Mouse (Mus musculus) forebrain, embryonic 11.5 days (tissue): ENCODE data around the gene Hdac4. TPM values are rescaled to one million over a fixed set of nuclear protein-coding genes. Genes with fewer than 3 reads are reported as not detected.

Source experiments
- ATAC-seq: fragments of 200-750 bp; cut with Nextera tagmentation; replicated peaks from 2 replicates; pipeline ENCODE4 v1.8.0; 2017; ENCODE audit warnings: moderate TSS enrichment; ENCODE audit not compliant: low FRiP score
- DNase-seq: peaks from one replicate; pipeline ENCODE4 v3.0.0-alpha.2; 2017; ENCODE audit warnings: low spot score
- H3K27ac ChIP-seq: fragments of 300-500 bp; sonication (generic); 2 replicates; pipeline ENCODE4 v1.5.1; 2014; ENCODE audit warnings: low read depth, low read length
- H3K27me3 ChIP-seq: fragments of 300-500 bp; sonication (generic); 2 replicates; pipeline ENCODE4 v1.6.1; 2014; ENCODE audit warnings: mild to moderate bottlenecking, low read length, mixed read lengths; ENCODE audit not compliant: control insufficient read depth, insufficient read depth
- H3K36me3 ChIP-seq: fragments of 300-500 bp; sonication (generic); 2 replicates; pipeline ENCODE4 v1.6.1; 2014; ENCODE audit warnings: mild to moderate bottlenecking, low read length, moderate library complexity, mixed read lengths; ENCODE audit not compliant: control insufficient read depth, insufficient read depth
- H3K4me1 ChIP-seq: fragments of 300-500 bp; sonication (generic); replicated peaks from 2 replicates; pipeline ENCODE4 v1.6.1; 2014; ENCODE audit warnings: low read length, mixed read lengths; ENCODE audit not compliant: control insufficient read depth, insufficient read depth
- H3K4me2 ChIP-seq: fragments of 300-500 bp; sonication (generic); 2 replicates; pipeline ENCODE4 v1.6.1; 2014; ENCODE audit warnings: low read depth, mild to moderate bottlenecking, low read length, moderate library complexity, mixed read lengths; ENCODE audit not compliant: severe bottlenecking
- H3K4me3 ChIP-seq: fragments of 300-500 bp; sonication (generic); 2 replicates; pipeline ENCODE4 v1.5.1; 2014; ENCODE audit warnings: low read depth, low read length
- H3K9ac ChIP-seq: fragments of 300-500 bp; sonication (generic); 2 replicates; pipeline ENCODE4 v1.6.1; 2014; ENCODE audit warnings: low read length
- H3K9me3 ChIP-seq: fragments of 300-500 bp; sonication (generic); 2 replicates; pipeline ENCODE4 v1.6.1; 2016; ENCODE audit warnings: low read length, mixed read lengths; ENCODE audit not compliant: control insufficient read depth
- WGBS: fragments of 180-500 bp; shearing (Covaris S2); extraction: QIAGEN DNeasy Blood & Tissue Kit; methylation state at CpG from one replicate; pipeline ENCODE4 v1.1.7; 2014; 5-methylcytosine and 5-hydroxymethylcytosine counted together
- polyA plus RNA-seq: library from polyadenylated mRNA; unstranded; fragments of >200 nt; fragmentation: Nextera tagmentation; extraction: Ambion mirVana; gene quantifications from 2 replicates; pipeline ENCODE4 v1.2.1, GENCODE M21; 2014

Hdac4 gene
- polyA plus RNA-seq, 1 experiment from 2014 or later = 29.6 TPM

DNA sequence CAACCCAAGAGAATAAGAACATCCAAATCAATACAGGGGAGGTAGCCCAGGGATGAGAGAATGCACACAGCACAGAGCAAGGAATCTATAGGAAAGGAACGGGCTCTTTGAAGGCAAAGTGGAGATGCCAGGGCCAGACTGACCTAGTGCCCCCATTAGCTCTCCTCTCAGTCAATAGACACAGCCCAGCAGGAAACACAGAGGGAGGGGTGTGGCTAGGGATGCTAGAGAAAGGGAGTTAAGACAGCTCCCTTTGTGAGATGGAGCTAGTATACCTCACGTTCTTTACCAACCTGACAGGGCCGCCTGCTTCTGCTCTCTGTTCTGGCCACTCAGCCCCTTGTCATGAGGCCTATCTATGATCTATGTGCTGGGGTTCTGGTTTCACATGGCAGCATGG lies 144.9 kb downstream of the Hdac4 start:
- 16% methylated on average over 3 of the region's 3 CpGs for WGBS

DNA sequence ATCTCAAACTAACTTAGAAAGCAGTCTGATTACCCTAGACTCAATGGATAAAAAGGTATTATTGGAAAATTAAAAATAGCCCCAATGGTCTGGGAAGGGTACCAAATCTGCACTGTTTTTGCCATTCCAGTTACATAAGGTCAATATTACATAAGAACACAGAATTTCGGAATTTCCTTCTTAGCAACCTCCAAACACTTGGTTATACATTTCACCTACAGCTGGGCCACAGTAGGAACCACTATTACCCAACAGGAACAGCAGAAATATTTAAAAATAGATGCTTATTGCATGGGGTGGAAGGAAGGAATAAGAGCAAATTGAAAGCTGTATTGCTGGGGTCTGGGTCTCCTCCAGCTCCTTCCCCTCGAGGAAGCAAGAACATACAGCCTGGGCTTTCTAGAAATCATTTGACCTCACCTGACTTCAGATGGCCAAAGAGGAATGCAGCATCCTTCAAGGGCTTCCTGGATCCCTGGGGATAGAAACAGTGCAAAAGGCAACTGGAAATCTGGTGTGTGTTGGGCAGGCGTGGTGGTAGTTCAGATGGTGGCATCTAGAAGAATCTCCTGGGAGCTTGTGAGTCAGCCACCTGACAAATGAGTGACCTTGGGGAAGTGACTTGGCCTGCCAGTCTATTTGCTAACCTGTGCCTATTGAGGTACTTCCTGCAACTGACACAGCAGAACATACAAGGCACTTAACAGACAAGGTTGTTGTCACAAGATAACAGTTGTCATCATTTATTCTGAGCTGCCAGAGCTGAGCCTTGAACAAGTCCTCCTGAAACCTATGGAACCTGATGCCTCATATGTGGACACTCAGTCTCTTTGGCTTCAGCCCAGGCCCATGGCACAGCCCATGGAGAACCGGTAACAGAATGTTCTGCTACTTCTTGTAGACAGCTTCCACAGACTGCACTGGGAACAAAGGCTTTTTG lies 146.8 kb downstream of the Hdac4 start:
- no peak overlapping the region for H3K4me3 ChIP-seq
- no peak overlapping the region for H3K9ac ChIP-seq
- H3K4me1 ChIP-seq = no peaks in the 10 kb centered on the region; the same call in 1 of the 2 replicates
- WGBS = 93% methylated on average over 4 of the region's 4 CpGs
- H3K9me3 ChIP-seq = no peaks in the 10 kb centered on the region
- H3K27ac ChIP-seq = no peak overlapping the region
- no peak for DNase-seq
- H3K4me2 ChIP-seq = no peak overlapping the region
- H3K27me3 ChIP-seq = no peaks in the 10 kb centered on the region
- ATAC-seq = no peak
- H3K36me3 ChIP-seq = no peaks in the 10 kb centered on the region

More for the DNA sequence above, 144.9 kb downstream of the Hdac4 start:
- no peak overlapping the region for H3K9ac ChIP-seq
- no peaks in the 10 kb centered on the region; the same call in 1 of the 2 replicates for H3K4me1 ChIP-seq
- H3K4me3 ChIP-seq = no peak overlapping the region
- H3K27ac ChIP-seq = no peak overlapping the region
- no peak overlapping the region for H3K4me2 ChIP-seq
- H3K36me3 ChIP-seq = no peaks in the 10 kb centered on the region
- ATAC-seq = no peak
- H3K27me3 ChIP-seq = no peaks in the 10 kb centered on the region
- DNase-seq = no peak
- H3K9me3 ChIP-seq = no peaks in the 10 kb centered on the region

DNA sequence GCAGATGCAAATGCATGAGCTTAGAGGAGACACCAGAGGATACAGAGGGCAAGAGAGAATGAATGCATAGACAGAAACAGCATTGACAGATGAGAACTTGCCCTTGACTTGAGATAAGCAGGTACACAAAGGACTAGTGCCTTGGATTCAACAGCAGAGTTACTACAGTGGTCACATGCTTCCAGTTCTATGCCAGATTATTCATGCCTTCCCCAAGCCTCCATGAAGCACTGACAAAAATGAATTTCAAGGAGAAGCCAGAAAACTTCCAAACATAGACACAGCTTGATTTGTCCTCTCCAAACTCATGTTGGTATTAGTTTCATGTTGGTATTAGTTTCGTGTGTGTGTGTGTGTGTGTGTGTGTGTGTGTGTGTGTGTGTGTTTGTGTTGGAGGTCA lies 149.8 kb downstream of the Hdac4 start:
- no peak overlapping the region for H3K9ac ChIP-seq
- ATAC-seq (no peak), DNase-seq (no peak)
- H3K4me2 ChIP-seq = no peak overlapping the region
- no peaks in the 10 kb centered on the region for H3K36me3 ChIP-seq
- 92% methylated on average over 1 of the region's 1 CpGs for WGBS
- H3K4me3 ChIP-seq = no peak overlapping the region
- H3K27ac ChIP-seq = no peak overlapping the region
- H3K4me1 ChIP-seq = no peaks in the 10 kb centered on the region
- no peaks in the 10 kb centered on the region for H3K9me3 ChIP-seq
- no peaks in the 10 kb centered on the region for H3K27me3 ChIP-seq

DNA sequence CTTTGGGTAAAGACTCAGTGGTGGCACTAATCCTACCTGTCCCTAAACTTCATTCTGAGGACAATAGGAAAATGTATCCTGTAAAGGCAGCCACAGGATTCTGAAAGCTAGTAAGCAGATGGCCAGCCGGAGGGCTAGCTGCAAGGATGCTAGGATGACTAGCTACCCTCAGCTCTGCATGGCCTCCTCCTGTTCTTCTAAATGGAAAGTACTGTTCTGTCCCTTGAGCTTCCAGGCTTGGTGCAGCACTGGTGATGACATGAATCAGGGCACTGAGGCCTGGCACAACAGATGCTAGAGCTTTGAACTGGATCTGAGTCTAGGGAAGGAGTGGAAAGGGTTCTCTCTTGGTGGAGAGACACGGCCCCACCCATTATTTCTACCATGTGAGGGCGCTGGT lies 150.6 kb downstream of the Hdac4 start:
- Histone ChIP-seq H3K4me3 (no peak overlapping the region), H3K9me3 (no peaks in the 10 kb centered on the region), H3K9ac (no peak overlapping the region), H3K27ac (no peak overlapping the region), H3K4me1 (no peaks in the 10 kb centered on the region), H3K27me3 (no peaks in the 10 kb centered on the region), H3K4me2 (no peak overlapping the region), H3K36me3 (no peaks in the 10 kb centered on the region)
- 78% methylated on average over 3 of the region's 3 CpGs for WGBS
- DNase-seq (no peak), ATAC-seq (no peak)

DNA sequence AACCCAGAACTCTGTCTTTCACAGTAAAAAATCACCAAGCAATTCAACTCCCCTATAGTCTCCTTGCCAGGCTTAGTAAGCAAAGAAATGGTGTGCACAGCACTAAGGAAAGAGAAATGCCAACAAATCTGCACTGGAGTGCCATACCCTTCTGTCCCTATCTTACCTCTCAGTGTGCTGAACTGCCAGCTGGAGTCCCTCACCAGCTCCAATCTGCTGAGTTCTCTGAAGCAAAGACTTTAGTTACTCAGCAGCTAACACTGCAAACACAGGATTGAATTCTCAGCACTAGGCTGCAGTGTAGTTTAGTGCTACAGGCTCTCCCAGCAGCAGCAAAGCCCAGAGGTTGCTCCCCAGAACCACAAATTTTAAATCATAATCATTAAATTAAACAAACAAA lies 151.5 kb downstream of the Hdac4 start:
- Histone ChIP-seq H3K4me3 (no peak overlapping the region), H3K27ac (no peak overlapping the region), H3K27me3 (no peaks in the 10 kb centered on the region), H3K9ac (no peak overlapping the region), H3K9me3 (no peaks in the 10 kb centered on the region), H3K36me3 (no peaks in the 10 kb centered on the region), H3K4me1 (no peaks in the 10 kb centered on the region), H3K4me2 (no peak overlapping the region)
- ATAC-seq (no peak), DNase-seq (no peak)

DNA sequence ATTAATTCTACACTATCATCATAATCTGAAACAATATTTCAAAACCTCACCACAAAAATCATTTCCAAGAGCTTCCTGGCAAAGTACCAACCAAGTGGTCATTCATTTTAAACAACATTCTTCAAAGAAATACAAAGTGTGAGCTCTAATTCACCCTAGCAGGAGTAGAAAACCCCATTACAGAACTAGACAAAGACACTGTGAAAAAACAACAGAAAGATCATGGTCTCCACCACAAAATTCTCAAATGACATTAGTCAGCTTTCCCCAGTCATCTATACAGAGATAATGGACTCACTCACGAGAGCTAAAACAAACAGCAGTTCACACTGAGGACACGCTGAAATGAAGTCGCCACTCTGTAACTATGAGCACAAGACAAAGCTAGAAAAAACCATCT lies 153.4 kb downstream of the Hdac4 start:
- no peak for ATAC-seq
- no peaks in the 10 kb centered on the region for H3K27me3 ChIP-seq

DNA sequence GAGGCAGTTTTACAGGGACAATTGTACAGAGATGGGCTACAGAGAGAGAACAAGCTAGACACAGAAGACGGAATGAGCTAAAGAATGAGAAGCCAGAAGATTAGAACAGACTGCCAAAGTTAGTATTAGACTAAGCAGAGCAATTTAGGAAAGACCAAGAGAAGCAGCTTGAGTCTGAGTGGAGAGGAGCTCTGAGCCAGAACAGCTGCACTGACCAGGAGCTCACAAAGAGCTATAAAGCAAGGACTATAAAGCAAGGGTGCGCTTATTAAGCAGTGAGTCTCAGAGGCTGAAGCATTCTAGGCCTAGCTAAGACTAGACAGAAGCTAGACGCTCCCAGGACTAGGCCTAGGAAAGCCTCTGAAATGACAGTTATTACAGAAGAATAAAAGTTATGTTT lies 154.2 kb downstream of the Hdac4 start:
- Histone ChIP-seq H3K27me3 (no peaks in the 10 kb centered on the region), H3K4me2 (no peak overlapping the region), H3K4me3 (no peak overlapping the region), H3K36me3 (no peaks in the 10 kb centered on the region), H3K9me3 (no peaks in the 10 kb centered on the region), H3K9ac (no peak overlapping the region), H3K27ac (no peak overlapping the region), H3K4me1 (no peaks in the 10 kb centered on the region)
- WGBS = 81% methylated on average over 3 of the region's 3 CpGs
- ATAC-seq (no peak), DNase-seq (no peak)

More for the DNA sequence above, 153.4 kb downstream of the Hdac4 start:
- Histone ChIP-seq H3K9me3 (no peaks in the 10 kb centered on the region), H3K4me3 (no peak overlapping the region), H3K4me1 (no peaks in the 10 kb centered on the region), H3K9ac (no peak overlapping the region), H3K36me3 (no peaks in the 10 kb centered on the region), H3K4me2 (no peak overlapping the region), H3K27ac (no peak overlapping the region)
- no peak for DNase-seq
- 60% methylated on average over 3 of the region's 3 CpGs for WGBS

DNA sequence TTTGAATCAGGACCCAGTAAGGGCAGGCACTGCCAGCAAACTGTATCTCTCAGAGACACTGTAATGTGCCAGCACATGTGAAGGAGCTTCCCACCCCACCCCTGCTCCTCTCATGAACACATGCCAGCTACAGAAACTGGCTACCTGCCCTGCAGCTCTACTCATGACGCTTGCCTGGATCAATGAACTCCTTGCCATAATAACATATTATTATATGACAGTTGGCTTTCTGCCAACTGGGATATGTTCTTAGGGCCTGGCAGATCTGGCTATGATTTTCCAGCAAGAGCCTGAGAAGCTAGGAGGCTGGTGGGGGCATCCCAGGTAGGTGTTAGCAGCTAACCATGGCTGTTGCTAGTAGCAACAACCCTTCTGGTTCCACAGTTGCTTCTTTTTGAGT lies 156.8 kb downstream of the Hdac4 start:
- Histone ChIP-seq H3K27me3 (no peaks in the 10 kb centered on the region), H3K27ac (no peak overlapping the region), H3K4me1 (no peaks in the 10 kb centered on the region), H3K4me3 (no peak overlapping the region), H3K9me3 (no peaks in the 10 kb centered on the region), H3K36me3 (no peaks in the 10 kb centered on the region; the same call in 1 of the 2 replicates), H3K4me2 (no peak overlapping the region), H3K9ac (no peak overlapping the region)
- DNase-seq = no peak
- no peak for ATAC-seq
- WGBS = 82% methylated on average over 1 of the region's 1 CpGs

DNA sequence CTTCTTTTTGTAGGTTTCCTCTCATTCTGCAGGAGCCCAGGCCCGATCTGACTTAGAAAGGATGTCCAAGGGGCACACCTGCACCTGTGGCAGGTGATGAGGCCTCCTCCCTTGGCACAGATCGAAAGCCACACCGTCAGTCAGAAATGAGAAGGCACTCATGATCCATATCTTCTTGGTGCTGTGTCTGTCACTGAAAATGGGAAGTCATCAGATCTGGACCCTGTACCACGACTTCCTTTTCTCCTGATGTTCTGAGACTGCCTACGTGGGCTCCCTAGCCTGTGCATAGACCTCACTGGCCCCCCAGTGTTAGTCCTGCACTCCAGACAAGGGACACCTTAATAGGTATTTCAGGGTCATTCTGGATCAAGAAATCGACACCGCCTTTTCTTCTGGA lies 158.5 kb downstream of the Hdac4 start:
- H3K4me1 ChIP-seq = no peaks in the 10 kb centered on the region
- H3K4me3 ChIP-seq = no peak overlapping the region
- ATAC-seq (no peak), DNase-seq (no peak)
- no peaks in the 10 kb centered on the region; the same call in 1 of the 2 replicates for H3K36me3 ChIP-seq
- no peak overlapping the region for H3K9ac ChIP-seq
- H3K27me3 ChIP-seq = no peaks in the 10 kb centered on the region
- H3K9me3 ChIP-seq = no peaks in the 10 kb centered on the region
- no peak overlapping the region for H3K27ac ChIP-seq
- WGBS = 89% methylated on average over 7 of the region's 7 CpGs
- no peak overlapping the region for H3K4me2 ChIP-seq
